Comparison of ENCODE assay signal across 8 mouse cellular contexts in the genomic region with DNA sequence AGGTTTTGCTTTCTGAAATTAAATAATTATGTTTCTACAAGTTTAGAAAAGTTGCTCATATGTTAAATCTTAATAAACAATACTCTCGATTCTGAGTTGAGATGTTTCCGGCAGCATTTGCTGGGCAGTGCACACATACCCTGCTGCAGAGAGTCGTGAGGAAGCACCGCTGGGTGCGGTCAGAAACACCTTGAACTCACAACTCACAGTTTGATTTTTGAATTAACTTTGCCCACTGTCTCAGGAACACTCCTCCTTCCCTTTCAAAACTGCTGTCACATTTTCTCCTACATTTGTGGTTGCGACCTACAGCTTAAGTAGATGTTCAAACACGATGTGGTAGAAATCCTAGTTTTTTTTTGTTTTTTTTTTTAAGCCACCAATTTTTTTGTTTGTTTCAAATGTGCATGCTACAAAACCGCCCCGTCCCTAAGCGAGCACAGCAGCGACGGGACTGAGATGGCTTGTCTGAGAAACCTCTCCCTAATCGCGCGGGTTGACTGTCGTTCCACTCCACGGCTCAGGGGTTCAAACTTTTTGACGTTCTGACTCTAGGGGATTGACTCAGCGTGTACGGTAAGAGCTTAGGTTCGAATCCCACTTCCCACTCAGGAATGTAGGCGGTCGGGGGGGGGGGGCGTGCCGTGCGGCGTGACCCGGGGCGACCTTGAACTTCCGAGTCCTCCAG. TPM values are rescaled to one million over a fixed set of nuclear protein-coding genes. Genes with fewer than 3 reads are reported as not detected.
DNase-seq lines count a peak whose midpoint lies in the region; ATAC-seq and TF ChIP-seq lines count a peak whose summit lies in the region.

No protein-coding gene starts in this region.

- no peaks in the 10 kb centered on the region for H3K36me3 ChIP-seq in intestine, embryonic 14.5 days (ENCODE audit: control insufficient read depth, insufficient read depth, low read length)
- H3K36me3 ChIP-seq in midbrain, postnatal 0 days (ENCODE audit: insufficient read depth, low read length) = no peaks in the 10 kb centered on the region

- no peak for TF ChIP-seq POLR2A in cerebellum, adult 2 months (IDR thresholded peaks at IDR 0.05; ENCODE audit: borderline replicate concordance, insufficient read depth, low read length)
- TF ChIP-seq POLR2A in embryonic fibroblast, embryonic 13.5 days (IDR thresholded peaks at IDR 0.05; ENCODE audit: low read depth, low read length) = no peak

- H3K4me3 ChIP-seq in cerebellum, adult 2 months (replicated peaks; ENCODE audit: insufficient read depth, low read depth, low read length) = peak overlapping the region; percentile 100
- H3K4me3 ChIP-seq in embryonic fibroblast, embryonic 13.5 days (ENCODE audit: insufficient read depth, low read length) = peak overlapping the region; percentile 91
- peak overlapping the region; percentile 91 for H3K4me3 ChIP-seq in intestine, embryonic 14.5 days (ENCODE audit: low read depth, low read length)
- H3K4me3 ChIP-seq in midbrain, postnatal 0 days (ENCODE audit: low read depth, low read length) = peak overlapping the region; percentile 68

- H3K9me3 ChIP-seq in intestine, embryonic 14.5 days (ENCODE audit: control insufficient read depth, low read length) = no peaks in the 10 kb centered on the region
- no peaks in the 10 kb centered on the region for H3K9me3 ChIP-seq in midbrain, postnatal 0 days (ENCODE audit: low read length)

- no peaks in the 10 kb centered on the region for H3K27me3 ChIP-seq in cerebellum, adult 2 months (ENCODE audit: control insufficient read depth, insufficient read depth, low read length)
- no peaks in the 10 kb centered on the region for H3K27me3 ChIP-seq in intestine, embryonic 14.5 days (replicated peaks; ENCODE audit: control insufficient read depth, insufficient read depth, low read length)
- H3K27me3 ChIP-seq in midbrain, postnatal 0 days (ENCODE audit: insufficient read depth, low read length) = no peaks in the 10 kb centered on the region

- peak; percentile 53; the same call in 1 of the 2 replicates for ATAC-seq in intestine, embryonic 14.5 days (replicated peaks; ENCODE audit: low FRiP score, low TSS enrichment, low read depth)
- ATAC-seq in midbrain, postnatal 0 days (ENCODE audit: low FRiP score) = peak; percentile 62

- 8% methylated on average over 30 of the region's 30 CpGs for WGBS in cerebellum, adult 2 months
- 6% methylated on average over 30 of the region's 30 CpGs for WGBS in intestine, embryonic 14.5 days
- WGBS in midbrain, postnatal 0 days = 7% methylated on average over 29 of the region's 30 CpGs

- peak overlapping the region; percentile 54 for H3K4me2 ChIP-seq in intestine, embryonic 14.5 days (ENCODE audit: low read length)
- H3K4me2 ChIP-seq in midbrain, postnatal 0 days (ENCODE audit: low read depth, low read length, poor library complexity, severe bottlenecking) = peak overlapping the region; percentile 69

- TF ChIP-seq CTCF in cerebellum, adult 2 months (IDR thresholded peaks at IDR 0.05; ENCODE audit: borderline replicate concordance, insufficient read depth, low read depth, low read length) = no peak
- no peak for TF ChIP-seq CTCF in embryonic fibroblast, embryonic 13.5 days (IDR thresholded peaks at IDR 0.05; ENCODE audit: borderline replicate concordance, insufficient read depth, low read length)
- TF ChIP-seq CTCF in midbrain, postnatal 0 days (IDR thresholded peaks at IDR 0.05) = no peak

- peak overlapping the region; percentile 75 for H3K9ac ChIP-seq in intestine, embryonic 14.5 days (ENCODE audit: low read length)
- peak overlapping the region; percentile 55 for H3K9ac ChIP-seq in midbrain, postnatal 0 days (replicated peaks; ENCODE audit: low read length, poor library complexity, severe bottlenecking)

- H3K4me1 ChIP-seq in cerebellum, adult 2 months (ENCODE audit: control insufficient read depth, insufficient read depth, low read length) = no peaks in the 10 kb centered on the region; the same call in none of the 2 replicates
- H3K4me1 ChIP-seq in embryonic fibroblast, embryonic 13.5 days (ENCODE audit: control insufficient read depth, insufficient read depth, low read length) = no peaks in the 10 kb centered on the region; the same call in 1 of the 2 replicates
- H3K4me1 ChIP-seq in intestine, embryonic 14.5 days (replicated peaks; ENCODE audit: control insufficient read depth, insufficient read depth, low read length) = peaks cover 11% of the 10 kb centered on the region
- H3K4me1 ChIP-seq in midbrain, postnatal 0 days (ENCODE audit: insufficient read depth, low read length) = no peaks in the 10 kb centered on the region

- peak overlapping the region; percentile 52; the same call in 1 of the 2 replicates for H3K27ac ChIP-seq in cerebellum, adult 2 months (ENCODE audit: insufficient read depth, low read length)
- peak overlapping the region; percentile 68; the same call in 1 of the 2 replicates for H3K27ac ChIP-seq in embryonic fibroblast, embryonic 13.5 days (ENCODE audit: insufficient read depth, low read length)
- H3K27ac ChIP-seq in intestine, embryonic 14.5 days (ENCODE audit: low read depth) = peak overlapping the region; percentile 62
- H3K27ac ChIP-seq in midbrain, postnatal 0 days (ENCODE audit: low read depth, low read length) = peak overlapping the region; percentile 19; the same call in 1 of the 2 replicates

- no peak for DNase-seq in cerebellum, adult 2 months
- no peak for DNase-seq in cerebellum, adult 8-10 months
- peak; percentile 75 for DNase-seq in A20 (ENCODE audit: low read depth, low spot score)
- DNase-seq in intestine, embryonic 14.5 days (ENCODE audit: low spot score) = no peak
- DNase-seq in midbrain, postnatal 0 days (ENCODE audit: low spot score) = no peak
- no peak for DNase-seq in adrenal gland, postnatal 4 days (ENCODE audit: low spot score in 2 of 2)
- no peak for DNase-seq in layer of hippocampus, postnatal 36 days

RNA-seq across cellular contexts. Expression of gene Qrsl1, which starts 0.5 kb away (rescaled TPM):
- polyA plus RNA-seq in cerebellum, adult 2 months (2012; rRNA removed) = 24.9 and 25.9 TPM in 2 replicates
- 8.9 and 11.6 TPM in 2 replicates for polyA plus RNA-seq in embryonic fibroblast, embryonic 13.5 days (2011; ENCODE audit: insufficient read length, low read depth, missing spikeins)
- polyA plus RNA-seq in intestine, embryonic 14.5 days (2014; fragmentation: Nextera tagmentation; extraction: Ambion mirVana) = 23.1 and 24.4 TPM in 2 replicates
- total RNA-seq in midbrain, postnatal 0 days (2014; rRNA removed) = 15.3 and 17.9 TPM in 2 replicates
- 18.2 and 19.1 TPM in 2 replicates for polyA plus RNA-seq in midbrain, postnatal 0 days (2015; fragmentation: Nextera tagmentation; extraction: Ambion mirVana)
- total RNA-seq in adrenal gland, postnatal 4 days (2021) = 10 to 100 TPM; 12.3 to 13.5 TPM
- 10 to 100 TPM; 15.3 to 15.5 TPM for total RNA-seq in layer of hippocampus, postnatal 36 days (2021)

RNA-seq across cellular contexts. Expression of gene Rtn4ip1, which starts 0.6 kb away (rescaled TPM):
- polyA plus RNA-seq in cerebellum, adult 2 months (2012; rRNA removed) = 19.5 and 20.0 TPM in 2 replicates
- polyA plus RNA-seq in embryonic fibroblast, embryonic 13.5 days (2011; ENCODE audit: insufficient read length, low read depth, missing spikeins) = 5.3 and 6.4 TPM in 2 replicates
- 14.4 and 15.0 TPM in 2 replicates for polyA plus RNA-seq in intestine, embryonic 14.5 days (2014; fragmentation: Nextera tagmentation; extraction: Ambion mirVana)
- total RNA-seq in midbrain, postnatal 0 days (2014; rRNA removed) = 3.7 and 6.2 TPM in 2 replicates
- 8.9 and 10.4 TPM in 2 replicates for polyA plus RNA-seq in midbrain, postnatal 0 days (2015; fragmentation: Nextera tagmentation; extraction: Ambion mirVana)
- 10 to 100 TPM; 18.4 to 19.3 TPM for total RNA-seq in adrenal gland, postnatal 4 days (2021)
- total RNA-seq in layer of hippocampus, postnatal 36 days (2021) = 10 to 100 TPM; 13.9 to 15.2 TPM
